Mouse (Mus musculus) liver, embryonic 12.5 days (tissue): ENCODE measurements around the gene Cntnap1. TPM values are rescaled to one million over a fixed set of nuclear protein-coding genes. Genes with fewer than 3 reads are reported as not detected.
"Not testable (repeated sequence)": the region's sequence is repeated elsewhere in the genome, so short reads cannot be mapped to it uniquely, and the experiment has no call there.

Experiments used
- ATAC-seq: fragments of 200-750 bp; cut with Nextera tagmentation; 2 replicates; pipeline ENCODE4 v1.8.0; 2017; ENCODE audit warnings: moderate number of reproducible peaks, mild to moderate bottlenecking, moderate library complexity
- H3K27ac ChIP-seq: fragments of 300-500 bp; sonication (generic); 2 replicates; pipeline ENCODE4 v1.5.1; 2016; ENCODE audit warnings: mild to moderate bottlenecking
- H3K27me3 ChIP-seq: fragments of 300-500 bp; sonication (generic); replicated peaks from 2 replicates; pipeline ENCODE4 v1.6.1; 2016; ENCODE audit warnings: mild to moderate bottlenecking, moderate library complexity
- H3K36me3 ChIP-seq: fragments of 300-500 bp; sonication (generic); 2 replicates; pipeline ENCODE4 v1.6.1; 2016; ENCODE audit warnings: mild to moderate bottlenecking, moderate library complexity
- H3K4me1 ChIP-seq: fragments of 300-500 bp; sonication (generic); 2 replicates; pipeline ENCODE4 v1.6.1; 2016
- H3K4me2 ChIP-seq: fragments of 300-500 bp; sonication (generic); 2 replicates; pipeline ENCODE4 v1.6.1; 2016; ENCODE audit warnings: mild to moderate bottlenecking, moderate library complexity
- H3K4me3 ChIP-seq: fragments of 300-500 bp; sonication (generic); 2 replicates; pipeline ENCODE4 v1.5.1; 2016; ENCODE audit warnings: mild to moderate bottlenecking, moderate library complexity
- H3K9ac ChIP-seq: fragments of 300-500 bp; sonication (generic); 2 replicates; pipeline ENCODE4 v1.6.1; 2016; ENCODE audit warnings: mild to moderate bottlenecking, moderate library complexity
- H3K9me3 ChIP-seq: fragments of 300-500 bp; sonication (generic); replicated peaks from 2 replicates; pipeline ENCODE4 v1.6.1; 2016; ENCODE audit warnings: mild to moderate bottlenecking, moderate library complexity
- WGBS: fragments of 180-500 bp; shearing (Covaris S2); methylation state at CpG from one replicate; pipeline ENCODE4 v1.1.7; 2016; ENCODE audit not compliant: insufficient replicate concordance; 5-methylcytosine and 5-hydroxymethylcytosine counted together
- polyA plus RNA-seq: library from polyadenylated mRNA; unstranded; fragments of >200 nt; fragmentation: Nextera tagmentation; extraction: Ambion mirVana; gene quantifications from 2 replicates; pipeline ENCODE4 v1.2.1, GENCODE M21; 2016

Gene Cntnap1
- polyA plus RNA-seq, 1 experiment from 2014 or later = 0.17 TPM

GRCm38 (mm10) chr11:101154648-101155047, 15.7 kb upstream of the Cntnap1 start:
- no peak overlapping the region for H3K27ac ChIP-seq
- H3K4me1 ChIP-seq = no peaks in the 10 kb centered on the region
- no peaks in the 10 kb centered on the region for H3K36me3 ChIP-seq
- H3K4me3 ChIP-seq = no peak overlapping the region
- ATAC-seq = no peak
- H3K9me3 ChIP-seq = no peaks in the 10 kb centered on the region
- no peak overlapping the region for H3K9ac ChIP-seq
- H3K27me3 ChIP-seq = peaks cover 55% of the 10 kb centered on the region
- no peak overlapping the region for H3K4me2 ChIP-seq

DNA sequence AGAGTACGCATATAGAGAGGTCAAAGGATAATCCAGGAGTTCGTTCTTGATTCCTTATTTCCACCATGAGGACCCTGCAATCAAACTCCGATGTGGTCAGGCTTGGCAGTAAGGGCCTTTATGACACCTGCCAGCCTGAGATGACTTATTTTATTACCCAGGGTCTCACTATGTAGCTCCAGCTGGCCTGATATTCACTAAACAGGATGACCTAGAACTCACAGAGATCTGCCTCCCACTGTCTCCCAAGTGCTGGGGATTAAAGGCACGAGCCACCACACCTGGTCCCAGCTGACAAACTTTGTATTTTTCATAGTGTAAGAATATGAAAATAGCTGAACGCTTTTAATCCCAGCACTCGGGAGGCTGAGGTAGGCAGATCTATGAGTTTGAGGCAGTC, 15.2 kb upstream of the Cntnap1 start:
- Histone ChIP-seq H3K4me2 (no peak overlapping the region), H3K4me3 (no peak overlapping the region), H3K9ac (no peak overlapping the region), H3K27me3 (peaks cover 59% of the 10 kb centered on the region), H3K9me3 (no peaks in the 10 kb centered on the region), H3K4me1 (no peaks in the 10 kb centered on the region), H3K27ac (no peak overlapping the region), H3K36me3 (no peaks in the 10 kb centered on the region)
- 60% methylated on average over 6 of the region's 6 CpGs for WGBS
- no peak for ATAC-seq

GRCm38 (mm10) chr11:101155728-101156371, 14.5 kb upstream of the Cntnap1 start, which contains the start of gene Tubg2:
Gene Tubg2 (plus strand): TSS chr11:101155907.
- ATAC-seq = no peak
- no peak within 1 kb of the TSS for H3K27ac ChIP-seq

GRCm38 (mm10) chr11:101160151-101160550, 10.2 kb upstream of the Cntnap1 start:
- H3K4me3 ChIP-seq, H3K36me3 ChIP-seq, H3K9me3 ChIP-seq, H3K9ac ChIP-seq, H3K27ac ChIP-seq, H3K4me2 ChIP-seq, ATAC-seq: not testable (repeated sequence)
- 52% methylated on average over 10 of the region's 10 CpGs for WGBS
- peaks cover 97% of the 10 kb centered on the region for H3K27me3 ChIP-seq
- peaks cover 19% of the 10 kb centered on the region for H3K4me1 ChIP-seq

More at GRCm38 (mm10) chr11:101155728-101156371, 14.5 kb upstream of the Cntnap1 start, which contains the start of gene Tubg2:
- Histone ChIP-seq H3K4me2 (peak within 1 kb of the TSS; percentile 61), H3K4me3 (peak within 1 kb of the TSS; percentile 36), H3K9ac (no peak within 1 kb of the TSS), H3K9me3 (no peaks in the 10 kb centered on the region), H3K4me1 (no peaks in the 10 kb centered on the region), H3K36me3 (no peaks in the 10 kb centered on the region), H3K27me3 (peaks cover 65% of the 10 kb centered on the region)
- 3% methylated on average over 36 of the region's 36 CpGs for WGBS

DNA sequence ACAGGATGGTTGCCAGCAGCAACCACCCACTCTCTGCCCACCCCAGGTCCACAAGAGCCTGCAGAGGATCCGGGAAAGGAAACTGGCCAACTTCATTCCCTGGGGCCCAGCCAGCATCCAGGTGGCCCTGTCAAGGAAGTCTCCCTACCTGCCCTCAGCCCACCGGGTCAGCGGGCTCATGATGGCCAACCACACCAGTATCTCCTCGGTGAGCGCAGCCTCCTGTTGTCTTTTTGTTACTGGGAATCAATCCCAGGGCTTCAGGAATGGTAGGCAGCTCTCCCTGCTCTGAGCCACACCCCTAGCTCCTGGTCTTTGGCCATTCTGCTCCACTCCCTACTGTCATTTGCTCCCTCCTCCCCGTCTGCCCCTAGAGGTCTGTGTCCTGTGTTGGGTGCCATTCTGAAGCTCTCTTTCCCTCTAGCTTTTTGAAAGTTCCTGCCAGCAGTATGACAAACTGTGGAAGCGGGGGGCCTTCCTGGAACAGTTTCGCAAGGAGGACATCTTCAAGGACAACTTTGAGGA, 9.3 kb upstream of the Cntnap1 start:
- peaks cover 24% of the 10 kb centered on the region for H3K4me1 ChIP-seq
- H3K9ac ChIP-seq, H3K4me2 ChIP-seq, H3K27ac ChIP-seq, ATAC-seq, H3K36me3 ChIP-seq, H3K4me3 ChIP-seq, H3K9me3 ChIP-seq: not testable (repeated sequence)
- peaks cover 97% of the 10 kb centered on the region for H3K27me3 ChIP-seq
- WGBS = 58% methylated on average over 8 of the region's 8 CpGs

- ATAC-seq = no peak
- H3K9me3 ChIP-seq = no peaks in the 10 kb centered on the region
- H3K27me3 ChIP-seq = peaks cover 97% of the 10 kb centered on the region
- WGBS = 70% methylated on average over 15 of the region's 15 CpGs
- peaks cover 24% of the 10 kb centered on the region for H3K4me1 ChIP-seq
- no peak overlapping the region for H3K4me2 ChIP-seq
- no peak overlapping the region for H3K9ac ChIP-seq
- H3K36me3 ChIP-seq = peaks cover 5% of the 10 kb centered on the region; the same call in 1 of the 2 replicates
- H3K4me3 ChIP-seq = no peak overlapping the region
- no peak overlapping the region for H3K27ac ChIP-seq
These were observed 8.8 kb upstream of the Cntnap1 start for GRCm38 (mm10) chr11:101161551-101161950.

- H3K27me3 ChIP-seq = peaks cover 98% of the 10 kb centered on the region
- peaks cover 24% of the 10 kb centered on the region for H3K4me1 ChIP-seq
- 54% methylated on average over 5 of the region's 5 CpGs for WGBS
- H3K4me2 ChIP-seq = no peak overlapping the region
- no peak for ATAC-seq
- no peak overlapping the region for H3K9ac ChIP-seq
- no peak overlapping the region for H3K4me3 ChIP-seq
- peaks cover 7% of the 10 kb centered on the region; the same call in 1 of the 2 replicates for H3K36me3 ChIP-seq
- no peak overlapping the region for H3K27ac ChIP-seq
- no peaks in the 10 kb centered on the region for H3K9me3 ChIP-seq
These were observed 8.0 kb upstream of the Cntnap1 start for GRCm38 (mm10) chr11:101162301-101162700.

DNA sequence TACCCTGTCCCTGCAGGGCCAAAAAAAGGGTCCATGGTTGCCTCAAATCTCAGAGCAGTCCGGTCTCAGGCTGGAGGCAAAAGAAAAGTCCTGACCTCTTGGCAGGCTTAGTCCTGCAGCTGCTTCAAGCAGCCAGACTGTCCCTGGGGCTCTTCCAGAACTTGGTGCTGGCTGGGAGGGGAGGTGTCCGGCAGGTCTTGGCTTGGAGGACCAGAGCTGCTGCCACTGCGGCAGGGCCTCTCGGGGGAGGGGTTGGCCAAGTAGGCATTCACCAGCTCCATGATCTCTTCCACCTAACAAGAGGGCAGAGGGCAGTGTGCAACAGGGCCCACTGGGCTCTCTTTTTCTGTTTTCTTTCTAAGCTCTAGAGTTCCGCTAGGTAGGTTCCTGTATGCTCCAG, 7.6 kb upstream of the Cntnap1 start:
- Histone ChIP-seq H3K27ac (no peak overlapping the region), H3K4me1 (peaks cover 26% of the 10 kb centered on the region), H3K27me3 (peaks cover 98% of the 10 kb centered on the region), H3K9me3 (no peaks in the 10 kb centered on the region), H3K36me3 (peaks cover 11% of the 10 kb centered on the region; the same call in 1 of the 2 replicates), H3K4me3 (no peak overlapping the region), H3K9ac (no peak overlapping the region), H3K4me2 (no peak overlapping the region)
- WGBS = 66% methylated on average over 5 of the region's 5 CpGs
- no peak for ATAC-seq

DNA sequence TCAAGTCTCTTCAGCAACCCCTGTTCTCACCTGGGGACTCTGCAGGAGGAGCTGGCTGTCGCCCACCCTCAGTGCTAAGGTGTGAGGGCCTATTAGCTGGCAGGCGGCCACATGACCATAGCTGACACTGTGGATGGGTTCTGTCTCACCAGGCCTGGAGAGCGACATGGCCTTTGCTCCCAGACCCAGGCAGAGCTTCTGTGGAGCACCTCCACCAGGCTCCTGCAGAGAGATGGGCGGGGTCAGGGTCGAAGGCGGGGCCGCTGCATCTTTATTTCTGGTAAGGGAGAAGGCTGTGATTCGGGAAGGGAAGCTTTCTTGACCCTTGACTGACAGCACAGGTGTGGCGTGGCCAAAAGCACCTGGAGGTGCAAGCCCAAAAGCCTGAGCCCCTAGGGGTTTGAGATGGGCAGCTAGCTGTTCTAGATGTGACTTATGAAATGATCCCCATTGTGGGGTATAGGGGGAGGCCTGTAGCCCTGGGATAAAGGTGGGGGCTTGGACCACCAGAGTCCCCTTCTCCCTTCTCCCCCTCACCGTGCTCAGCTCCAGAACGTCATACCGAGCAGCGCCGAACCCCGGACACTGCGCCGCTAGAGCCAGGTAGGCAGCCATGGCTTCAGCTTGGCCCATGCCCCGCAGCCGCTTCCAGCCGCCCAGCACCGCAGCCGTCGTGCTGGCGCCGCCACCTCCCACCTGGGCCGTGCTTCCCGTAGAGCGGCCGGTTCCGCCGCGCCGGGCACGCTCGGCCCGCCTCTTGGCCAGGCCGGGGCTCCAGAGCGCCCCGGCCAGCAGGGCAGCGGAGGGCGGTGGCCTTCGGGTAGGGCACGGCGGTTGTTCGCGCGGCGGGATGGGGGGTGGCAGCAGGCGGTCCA, 6.6 kb upstream of the Cntnap1 start:
- ATAC-seq = no peak
- H3K27ac ChIP-seq = no peak overlapping the region
- H3K4me2 ChIP-seq = peak overlapping the region; percentile 57
- WGBS = 23% methylated on average over 49 of the region's 49 CpGs
- H3K27me3 ChIP-seq = peaks cover 98% of the 10 kb centered on the region
- H3K4me1 ChIP-seq = peaks cover 34% of the 10 kb centered on the region
- H3K4me3 ChIP-seq = peak overlapping the region; percentile 32
- H3K36me3 ChIP-seq = peaks cover 13% of the 10 kb centered on the region; the same call in 1 of the 2 replicates
- no peak overlapping the region for H3K9ac ChIP-seq
- H3K9me3 ChIP-seq = no peaks in the 10 kb centered on the region

DNA sequence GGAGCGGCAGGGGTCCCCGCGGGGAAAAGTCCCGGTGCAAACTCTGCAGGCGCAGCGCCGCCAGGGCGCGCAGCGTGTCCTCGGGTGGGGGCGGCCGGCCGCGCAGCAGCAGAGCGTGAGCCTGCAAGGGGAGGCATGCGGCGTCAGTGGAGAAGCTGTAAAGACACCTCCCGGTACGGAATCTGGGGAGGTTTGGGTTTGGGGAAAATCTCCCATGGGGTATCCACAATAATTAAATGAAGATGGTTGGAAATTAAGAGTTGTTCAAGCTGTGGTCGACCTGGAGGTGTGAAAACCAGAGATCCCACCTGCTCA, 6.0 kb upstream of the Cntnap1 start:
- H3K4me3 ChIP-seq = peak overlapping the region; percentile 32
- no peak for ATAC-seq
- H3K4me2 ChIP-seq = peak overlapping the region; percentile 57
- peaks cover 98% of the 10 kb centered on the region for H3K27me3 ChIP-seq
- H3K9me3 ChIP-seq = no peaks in the 10 kb centered on the region
- H3K9ac ChIP-seq = no peak overlapping the region
- 12% methylated on average over 21 of the region's 21 CpGs for WGBS
- peaks cover 38% of the 10 kb centered on the region for H3K4me1 ChIP-seq
- peaks cover 13% of the 10 kb centered on the region; the same call in 1 of the 2 replicates for H3K36me3 ChIP-seq
- H3K27ac ChIP-seq = no peak overlapping the region

- Histone ChIP-seq H3K9me3 (no peaks in the 10 kb centered on the region), H3K27me3 (peaks cover 98% of the 10 kb centered on the region), H3K36me3 (peaks cover 13% of the 10 kb centered on the region; the same call in 1 of the 2 replicates), H3K4me1 (peaks cover 44% of the 10 kb centered on the region), H3K4me3 (no peak overlapping the region), H3K4me2 (peak overlapping the region; percentile 57), H3K27ac (no peak overlapping the region), H3K9ac (no peak overlapping the region)
- ATAC-seq = peak; percentile 27; the same call in 1 of the 2 replicates
- WGBS = 19% methylated on average over 35 of the region's 35 CpGs
These were observed 5.4 kb upstream of the Cntnap1 start for GRCm38 (mm10) chr11:101164677-101165580.
